ENCODE assay signal across 22 mouse cellular contexts in genomic region chr4:128383800-128384199, GRCm38 (mm10).
DNase-seq lines count a peak whose midpoint lies in the region; ATAC-seq and TF ChIP-seq lines count a peak whose summit lies in the region.
"Had no signal": no experiment of that assay in that cellular context is flagged by ENCODE, and none has a peak within 500 bp of the region (broad histone marks: within the 10 kb centered on the region; RNA-seq: fewer than 3 reads in every experiment).

No protein-coding gene starts in this region.

- 89% methylated on average over 7 of the region's 7 CpGs for WGBS in cerebellum, adult 2 months
- 85% methylated on average over 7 of the region's 7 CpGs for WGBS in intestine, postnatal 0 days
- WGBS in intestine, embryonic 16.5 days: 88% methylated on average over 7 of the region's 7 CpGs
- WGBS in lung, embryonic 14.5 days: 82% methylated on average over 7 of the region's 7 CpGs
- 83% methylated on average over 7 of the region's 7 CpGs for WGBS in stomach, postnatal 0 days

- no peak for ATAC-seq in intestine, postnatal 0 days
- ATAC-seq in intestine, embryonic 16.5 days: no peak
- no peak for ATAC-seq in lung, embryonic 14.5 days (ENCODE audit: insufficient read depth)
- ATAC-seq in stomach, postnatal 0 days (ENCODE audit: low FRiP score, low TSS enrichment): 0 out of 2 replicates have a peak, but pooled peaks have one; percentile 24

- no peaks in the 10 kb centered on the region for H3K9me3 ChIP-seq in intestine, postnatal 0 days (ENCODE audit: control insufficient read depth)
- H3K9me3 ChIP-seq in intestine, embryonic 16.5 days (ENCODE audit: control insufficient read depth, low read length): no peaks in the 10 kb centered on the region
- H3K9me3 ChIP-seq in lung, embryonic 14.5 days (ENCODE audit: low read depth, low read length): no peaks in the 10 kb centered on the region
- no peaks in the 10 kb centered on the region for H3K9me3 ChIP-seq in stomach, postnatal 0 days (ENCODE audit: control insufficient read depth, low read length)
- H3K9me3 ChIP-seq: heart, embryonic 10.5 days; hindbrain, embryonic 10.5 days; limb, embryonic 13.5 days; neural tube, embryonic 13.5 days had no signal

- H3K27ac ChIP-seq in cerebellum, adult 2 months (ENCODE audit: insufficient read depth, low read length): no peak overlapping the region
- no peak overlapping the region for H3K27ac ChIP-seq in intestine, postnatal 0 days (ENCODE audit: low read depth, low read length)
- no peak overlapping the region for H3K27ac ChIP-seq in intestine, embryonic 16.5 days (ENCODE audit: low read length)
- no peak overlapping the region for H3K27ac ChIP-seq in lung, embryonic 14.5 days (ENCODE audit: low read depth)
- no peak overlapping the region for H3K27ac ChIP-seq in stomach, postnatal 0 days (replicated peaks)
- H3K27ac ChIP-seq: heart, embryonic 10.5 days; hindbrain, embryonic 10.5 days; limb, embryonic 13.5 days; neural tube, embryonic 13.5 days had no signal

- no peak overlapping the region for H3K4me2 ChIP-seq in intestine, postnatal 0 days (replicated peaks; ENCODE audit: low read depth)
- H3K4me2 ChIP-seq in intestine, embryonic 16.5 days (ENCODE audit: low read depth, low read length): no peak overlapping the region
- no peak overlapping the region for H3K4me2 ChIP-seq in lung, embryonic 14.5 days
- H3K4me2 ChIP-seq in stomach, postnatal 0 days (replicated peaks; ENCODE audit: low read depth): no peak overlapping the region
- H3K4me2 ChIP-seq: limb, embryonic 13.5 days; neural tube, embryonic 13.5 days had no signal

- H3K4me3 ChIP-seq in cerebellum, adult 2 months (replicated peaks; ENCODE audit: insufficient read depth, low read depth, low read length): no peak overlapping the region
- H3K4me3 ChIP-seq in intestine, postnatal 0 days (ENCODE audit: low read depth, low read length): no peak overlapping the region
- H3K4me3 ChIP-seq in intestine, embryonic 16.5 days (ENCODE audit: low read length): no peak overlapping the region
- no peak overlapping the region for H3K4me3 ChIP-seq in lung, embryonic 14.5 days (ENCODE audit: low read depth, low read length)
- H3K4me3 ChIP-seq in stomach, postnatal 0 days (ENCODE audit: low read depth, low read length): no peak overlapping the region
- H3K4me3 ChIP-seq: heart, embryonic 10.5 days; hindbrain, embryonic 10.5 days; limb, embryonic 13.5 days; myocyte; neural tube, embryonic 13.5 days had no signal

- no peak overlapping the region for H3K9ac ChIP-seq in intestine, postnatal 0 days (ENCODE audit: low read depth, low read length)
- H3K9ac ChIP-seq in intestine, embryonic 16.5 days (ENCODE audit: low read depth, low read length): no peak overlapping the region
- H3K9ac ChIP-seq in lung, embryonic 14.5 days: no peak overlapping the region
- H3K9ac ChIP-seq in stomach, postnatal 0 days (ENCODE audit: low read length): no peak overlapping the region
- H3K9ac ChIP-seq: limb, embryonic 13.5 days; neural tube, embryonic 13.5 days had no signal

- TF ChIP-seq CTCF in cerebellum, adult 2 months (IDR thresholded peaks at IDR 0.05; ENCODE audit: borderline replicate concordance, insufficient read depth, low read depth, low read length): peak; percentile 27
- peak; percentile 19; the same call in 1 of the 2 replicates for TF ChIP-seq CTCF in intestine, postnatal 0 days (IDR thresholded peaks at IDR 0.05; ENCODE audit: low read depth)
- TF ChIP-seq CTCF in lung, embryonic 14.5 days (IDR thresholded peaks at IDR 0.05; ENCODE audit: low read depth): peak; percentile 45
- TF ChIP-seq CTCF in stomach, postnatal 0 days (IDR thresholded peaks at IDR 0.05; ENCODE audit: low read depth): no peak

- no peak for TF ChIP-seq EP300 in stomach, postnatal 0 days (optimal IDR thresholded peaks at IDR 0.05)

- no peaks in the 10 kb centered on the region for H3K36me3 ChIP-seq in intestine, postnatal 0 days (ENCODE audit: control insufficient read depth, insufficient read depth)
- H3K36me3 ChIP-seq in intestine, embryonic 16.5 days (ENCODE audit: control insufficient read depth, insufficient read depth, low read length): no peaks in the 10 kb centered on the region
- H3K36me3 ChIP-seq in lung, embryonic 14.5 days (ENCODE audit: insufficient read depth): no peaks in the 10 kb centered on the region
- no peaks in the 10 kb centered on the region for H3K36me3 ChIP-seq in stomach, postnatal 0 days (ENCODE audit: control insufficient read depth, insufficient read depth, low read length)
- H3K36me3 ChIP-seq: heart, embryonic 10.5 days; hindbrain, embryonic 10.5 days; limb, embryonic 13.5 days had no signal

- H3K4me1 ChIP-seq in cerebellum, adult 2 months (ENCODE audit: control insufficient read depth, insufficient read depth, low read length): no peaks in the 10 kb centered on the region
- H3K4me1 ChIP-seq in intestine, postnatal 0 days (replicated peaks; ENCODE audit: control insufficient read depth, insufficient read depth, low read length): no peaks in the 10 kb centered on the region
- no peaks in the 10 kb centered on the region for H3K4me1 ChIP-seq in intestine, embryonic 16.5 days (ENCODE audit: control insufficient read depth, insufficient read depth, low read length)
- H3K4me1 ChIP-seq in lung, embryonic 14.5 days (ENCODE audit: insufficient read depth): no peaks in the 10 kb centered on the region
- no peaks in the 10 kb centered on the region for H3K4me1 ChIP-seq in stomach, postnatal 0 days (replicated peaks; ENCODE audit: control insufficient read depth, insufficient read depth)
- H3K4me1 ChIP-seq: heart, embryonic 10.5 days; hindbrain, embryonic 10.5 days; limb, embryonic 13.5 days; neural tube, embryonic 13.5 days had no signal

- TF ChIP-seq POLR2A in cerebellum, adult 2 months (IDR thresholded peaks at IDR 0.05; ENCODE audit: borderline replicate concordance, insufficient read depth, low read length): no peak

- no peaks in the 10 kb centered on the region for H3K27me3 ChIP-seq in cerebellum, adult 2 months (ENCODE audit: control insufficient read depth, insufficient read depth, low read length)
- H3K27me3 ChIP-seq in intestine, postnatal 0 days (replicated peaks; ENCODE audit: control insufficient read depth, insufficient read depth, low read length): no peaks in the 10 kb centered on the region
- H3K27me3 ChIP-seq in intestine, embryonic 16.5 days (replicated peaks; ENCODE audit: control insufficient read depth, insufficient read depth, low read length): no peaks in the 10 kb centered on the region
- no peaks in the 10 kb centered on the region for H3K27me3 ChIP-seq in lung, embryonic 14.5 days (ENCODE audit: insufficient read depth, low read length)
- no peaks in the 10 kb centered on the region for H3K27me3 ChIP-seq in stomach, postnatal 0 days (ENCODE audit: control insufficient read depth, insufficient read depth, low read length)
- H3K27me3 ChIP-seq: neural tube, embryonic 13.5 days had no signal

- DNase-seq in cerebellum, adult 2 months: no peak
- no peak for DNase-seq in cerebellum, adult 11 months
- DNase-seq in lung, embryonic 14.5 days: no peak
- no peak for DNase-seq in lung, postnatal 25 days (ENCODE audit: low spot score)
- no peak for DNase-seq in stomach, postnatal 0 days (ENCODE audit: low spot score)
- DNase-seq: adrenal gland, postnatal 10 days; cerebellum, adult 9-10 months; kidney, adult 9 months; kidney, postnatal 14 days; layer of hippocampus, postnatal 36 days; lung, adult 18-20 months; lung, postnatal 14 days; midbrain, embryonic 14.5 days; thymus, adult 18-20 months; thymus, postnatal 36 days had no signal
